Mouse (Mus musculus): ENCODE measurements around the gene Plekhh3. TPM values are rescaled to one million over a fixed set of nuclear protein-coding genes. Genes with fewer than 3 reads are reported as not detected.

Gene Plekhh3
- polyA plus RNA-seq, 1 experiment from 2014 or later, result 5.8 TPM

GRCm38 (mm10) chr11:101119761-101120544 lies 51.2 kb downstream of the Plekhh3 start, which contains the start of the genes Retreg3 and Tubg1:
Retreg3 (minus strand) TSS chr11:101119893.
Tubg1 (plus strand) TSS chr11:101119938.
- Histone ChIP-seq H3K4me2 (replicated peaks) (peak within 1 kb of the TSS; percentile 93), H3K4me1 (peaks cover 48% of the 10 kb centered on the region), H3K9ac (replicated peaks) (peak within 1 kb of the TSS; percentile 90), H3K9me3 (no peaks in the 10 kb centered on the region), H3K27ac (replicated peaks) (peak within 1 kb of the TSS; percentile 89), H3K4me3 (peak within 1 kb of the TSS; percentile 74), H3K27me3 (no peaks in the 10 kb centered on the region), H3K36me3 (peaks cover 13% of the 10 kb centered on the region; the same call in 1 of the 2 replicates)
- WGBS, result under 1% methylated on average over 61 of the region's 61 CpGs
- ATAC-seq (replicated peaks), result peak; percentile 95

GRCm38 (mm10) chr11:101119131-101119760 lies 51.9 kb downstream of the Plekhh3 start:
- Histone ChIP-seq H3K9me3 (no peaks in the 10 kb centered on the region), H3K4me1 (peaks cover 55% of the 10 kb centered on the region), H3K27ac (replicated peaks) (peak overlapping the region; percentile 88), H3K4me2 (replicated peaks) (peak overlapping the region; percentile 93), H3K36me3 (peaks cover 13% of the 10 kb centered on the region; the same call in 1 of the 2 replicates), H3K4me3 (peak overlapping the region; percentile 74), H3K27me3 (no peaks in the 10 kb centered on the region), H3K9ac (replicated peaks) (peak overlapping the region; percentile 90)
- WGBS, result under 1% methylated on average over 39 of the region's 39 CpGs
- ATAC-seq (replicated peaks), result peak; percentile 84

GRCm38 (mm10) chr11:101118105-101118504 lies 53.0 kb downstream of the Plekhh3 start:
- H3K4me3 ChIP-seq, result peak overlapping the region; percentile 74; the same call in 1 of the 2 replicates
- H3K36me3 ChIP-seq, result peaks cover 9% of the 10 kb centered on the region
- ATAC-seq (replicated peaks), result no peak
- no peaks in the 10 kb centered on the region for H3K27me3 ChIP-seq
- no peaks in the 10 kb centered on the region for H3K9me3 ChIP-seq
- peak overlapping the region; percentile 93 for H3K4me2 ChIP-seq (replicated peaks)
- 61% methylated on average over 4 of the region's 4 CpGs for WGBS
- H3K27ac ChIP-seq (replicated peaks), result no peak overlapping the region
- peaks cover 55% of the 10 kb centered on the region for H3K4me1 ChIP-seq
- H3K9ac ChIP-seq (replicated peaks), result peak overlapping the region; percentile 90; the same call in 1 of the 2 replicates

DNA sequence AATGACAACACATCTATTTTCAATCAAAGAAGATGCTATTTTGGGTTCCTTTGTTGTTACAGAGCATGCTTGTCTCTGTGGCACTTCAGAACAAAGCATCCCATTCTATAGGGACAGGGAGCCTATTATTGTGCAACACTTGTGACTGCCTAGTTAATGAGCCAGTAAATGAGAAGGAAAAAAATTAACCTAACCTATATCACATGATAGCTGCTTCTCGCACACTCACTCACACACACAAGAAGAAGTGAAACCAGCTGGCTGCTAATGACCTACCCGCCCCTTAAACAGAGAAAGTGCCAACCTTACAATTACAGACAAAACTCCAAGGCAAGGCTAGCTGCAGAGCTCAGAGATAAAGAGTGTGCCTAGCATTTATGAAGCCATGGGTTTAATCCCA lies 55.6 kb downstream of the Plekhh3 start:
- no peak overlapping the region; the same call in 1 of the 2 replicates for H3K9ac ChIP-seq (replicated peaks)
- ATAC-seq (replicated peaks), result no peak

More for the DNA sequence above, 55.6 kb downstream of the Plekhh3 start:
- Histone ChIP-seq H3K27ac (replicated peaks) (peak overlapping the region; percentile 51), H3K4me3 (no peak overlapping the region), H3K4me2 (replicated peaks) (no peak overlapping the region), H3K9me3 (no peaks in the 10 kb centered on the region), H3K27me3 (no peaks in the 10 kb centered on the region), H3K36me3 (peaks cover 6% of the 10 kb centered on the region; the same call in 1 of the 2 replicates), H3K4me1 (peaks cover 43% of the 10 kb centered on the region)
- WGBS, result 15% methylated on average over 2 of the region's 2 CpGs

Small RNAs within 50 kb of the gene (microRNA-seq; reads per million reads assigned to microRNA genes)
- not detected for gene Gm27626

Other genes starting within 250 kb of the Plekhh3 start
- gene Stat3, start 231.8 kb downstream of the Plekhh3 start, polyA plus RNA-seq (2015; fragmentation: Nextera tagmentation; extraction: Ambion mirVana), result 31.1 and 32.3 TPM in 2 replicates
- 29.4 and 30.1 TPM in 2 replicates for gene Cavin1, start 200.5 kb downstream of the Plekhh3 start, polyA plus RNA-seq (2015; fragmentation: Nextera tagmentation; extraction: Ambion mirVana)
- 84.3 and 84.6 TPM in 2 replicates for gene Atp6v0a1, start 161.9 kb downstream of the Plekhh3 start, polyA plus RNA-seq (2015; fragmentation: Nextera tagmentation; extraction: Ambion mirVana)
- 7.9 and 8.1 TPM in 2 replicates for gene Naglu, start 101.3 kb downstream of the Plekhh3 start, polyA plus RNA-seq (2015; fragmentation: Nextera tagmentation; extraction: Ambion mirVana)
- gene Hsd17b1, start 92.9 kb downstream of the Plekhh3 start, polyA plus RNA-seq (2015; fragmentation: Nextera tagmentation; extraction: Ambion mirVana), result 0.17 and 0.27 TPM in 2 replicates
- 47.8 and 52.7 TPM in 2 replicates for gene Coasy, start 88.8 kb downstream of the Plekhh3 start, polyA plus RNA-seq (2015; fragmentation: Nextera tagmentation; extraction: Ambion mirVana)
- 92.9 and 96.5 TPM in 2 replicates for gene Mlx, start 84.1 kb downstream of the Plekhh3 start, polyA plus RNA-seq (2015; fragmentation: Nextera tagmentation; extraction: Ambion mirVana)
- 40.5 and 45.0 TPM in 2 replicates for gene Psmc3ip, start 75.9 kb downstream of the Plekhh3 start, polyA plus RNA-seq (2015; fragmentation: Nextera tagmentation; extraction: Ambion mirVana)
- gene Retreg3, start 51.5 kb downstream of the Plekhh3 start, polyA plus RNA-seq (2015; fragmentation: Nextera tagmentation; extraction: Ambion mirVana), result 25.1 and 27.7 TPM in 2 replicates
- gene Tubg1, start 51.4 kb downstream of the Plekhh3 start, polyA plus RNA-seq (2015; fragmentation: Nextera tagmentation; extraction: Ambion mirVana), result 96.1 and 97.7 TPM in 2 replicates
- gene Tubg2, start 15.4 kb downstream of the Plekhh3 start, polyA plus RNA-seq (2015; fragmentation: Nextera tagmentation; extraction: Ambion mirVana), result 31.2 and 32.8 TPM in 2 replicates
- 0.77 and 0.98 TPM in 2 replicates for gene Cntnap1, start 828 bp downstream of the Plekhh3 start, polyA plus RNA-seq (2015; fragmentation: Nextera tagmentation; extraction: Ambion mirVana)
- gene Ccr10, start 4.1 kb upstream of the Plekhh3 start, polyA plus RNA-seq (2015; fragmentation: Nextera tagmentation; extraction: Ambion mirVana), result 0.14 and 0.19 TPM in 2 replicates
- 19.6 and 21.4 TPM in 2 replicates for gene Ezh1, start 55.1 kb upstream of the Plekhh3 start, polyA plus RNA-seq (2015; fragmentation: Nextera tagmentation; extraction: Ambion mirVana)
- 53.4 and 61.3 TPM in 2 replicates for gene Ramp2, start 74.7 kb upstream of the Plekhh3 start, polyA plus RNA-seq (2015; fragmentation: Nextera tagmentation; extraction: Ambion mirVana)
- gene Vps25, start 82.4 kb upstream of the Plekhh3 start, polyA plus RNA-seq (2015; fragmentation: Nextera tagmentation; extraction: Ambion mirVana), result 87.7 and 92.9 TPM in 2 replicates
- 4.8 and 5.5 TPM in 2 replicates for gene Wnk4, start 89.2 kb upstream of the Plekhh3 start, polyA plus RNA-seq (2015; fragmentation: Nextera tagmentation; extraction: Ambion mirVana)
- gene Cntd1, start 107.7 kb upstream of the Plekhh3 start, polyA plus RNA-seq (2015; fragmentation: Nextera tagmentation; extraction: Ambion mirVana), result 1.4 and 1.5 TPM in 2 replicates
- gene Coa3, start 107.8 kb upstream of the Plekhh3 start, polyA plus RNA-seq (2015; fragmentation: Nextera tagmentation; extraction: Ambion mirVana), result 208 and 211 TPM in 2 replicates
- gene Becn1, start 130.9 kb upstream of the Plekhh3 start, polyA plus RNA-seq (2015; fragmentation: Nextera tagmentation; extraction: Ambion mirVana), result 186 and 200 TPM in 2 replicates
- gene Psme3, start 144.9 kb upstream of the Plekhh3 start, polyA plus RNA-seq (2015; fragmentation: Nextera tagmentation; extraction: Ambion mirVana), result 129 and 140 TPM in 2 replicates
- gene Aoc2, start 153.7 kb upstream of the Plekhh3 start, polyA plus RNA-seq (2015; fragmentation: Nextera tagmentation; extraction: Ambion mirVana), result 2.1 and 2.2 TPM in 2 replicates
- gene Aoc3, start 159.3 kb upstream of the Plekhh3 start, polyA plus RNA-seq (2015; fragmentation: Nextera tagmentation; extraction: Ambion mirVana), result 0.05 TPM in 1 of 2 replicates, not detected in the other
- not detected in 2 replicates for gene G6pc, start 196.2 kb upstream of the Plekhh3 start, polyA plus RNA-seq (2015; fragmentation: Nextera tagmentation; extraction: Ambion mirVana)
- gene Aarsd1, start 246.3 kb upstream of the Plekhh3 start, polyA plus RNA-seq (2015; fragmentation: Nextera tagmentation; extraction: Ambion mirVana), result 90.2 and 98.7 TPM in 2 replicates